Mouse (Mus musculus) macrophage (primary cell): Measurements from ENCODE around the gene Olfr1362. TPM values are rescaled to one million over a fixed set of nuclear protein-coding genes. Genes with fewer than 3 reads are reported as not detected.

Experiments
- H3K27ac ChIP-seq: fragments of 350-480 bp; formaldehyde crosslinking; 2 replicates; pipeline ENCODE4 v1.9.0; 2021
- H3K36me3 ChIP-seq: fragments of 350-480 bp; formaldehyde crosslinking; 2 replicates; pipeline ENCODE4 v1.9.0; 2021; ENCODE audit errors: inconsistent target
- H3K4me3 ChIP-seq: fragments of 350-480 bp; formaldehyde crosslinking; 2 replicates; pipeline ENCODE4 v1.9.0; 2021; ENCODE audit errors: inconsistent target
- H3K79me2 ChIP-seq: fragments of 350-480 bp; formaldehyde crosslinking; 2 replicates; pipeline ENCODE4 v1.9.0; 2021; ENCODE audit errors: inconsistent target
- WGBS: methylation state at CpG from one replicate; pipeline ENCODE4 v1.1.7; 2026; ENCODE audit warnings: inconsistent platforms; ENCODE audit not compliant: missing documents; 5-methylcytosine and 5-hydroxymethylcytosine counted together
- polyA plus RNA-seq: library from polyadenylated mRNA; stranded (reverse); fragments of 250-400 nt; gene quantifications from 3 replicates; pipeline ENCODE4 v1.2.4, GENCODE M21; 2018; ENCODE audit warnings: inconsistent platforms
- total RNA-seq, 78 experiments: library from RNA; depleted of rRNA; stranded (reverse); fragments of 250-400 nt; gene quantifications; 1 replicate in 9 of 78; 2 replicates in 24 of 78; 3 replicates in 43 of 78; 4 replicates in 2 of 78; pipeline ENCODE4 v1.2.4; 2018; ENCODE audit warnings: inconsistent platforms in 56 of 78

Gene Olfr1362
- not detected for total RNA-seq (2018; cell fraction: chromatin; rRNA removed)
- not detected for total RNA-seq (2018; cell fraction: cytosol; rRNA removed)
- total RNA-seq (2018; cell fraction: nucleus; rRNA removed), result not detected
- not detected in 3 replicates for polyA plus RNA-seq

DNA sequence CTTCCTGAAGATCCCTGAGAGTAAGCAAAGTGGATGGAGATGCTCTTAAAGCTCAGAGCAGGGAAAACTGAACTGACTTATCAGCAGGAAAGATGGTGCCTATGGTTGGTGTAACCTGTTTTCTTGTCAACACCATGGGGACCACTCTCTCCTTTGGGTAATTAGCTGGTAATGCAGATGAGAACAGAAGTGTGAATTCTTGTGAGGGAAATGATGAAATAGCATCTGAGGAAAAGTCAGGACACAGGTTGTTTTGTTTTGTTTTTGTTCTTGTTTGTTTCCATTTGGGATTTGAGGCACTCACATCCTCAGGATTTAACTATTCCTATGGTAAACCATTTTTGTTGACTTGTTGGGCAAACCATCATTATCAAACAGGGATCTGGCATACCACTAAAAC, at the start of gene Olfr1362:
Gene Olfr1362 (minus strand): TSS at position 101 of the 400 bp plus-strand sequence.
- no peak within 1 kb of the TSS for H3K4me3 ChIP-seq
- H3K27ac ChIP-seq, result no peak within 1 kb of the TSS
- no peaks in the 10 kb centered on the region for H3K79me2 ChIP-seq
- H3K36me3 ChIP-seq, result no peaks in the 10 kb centered on the region

DNA sequence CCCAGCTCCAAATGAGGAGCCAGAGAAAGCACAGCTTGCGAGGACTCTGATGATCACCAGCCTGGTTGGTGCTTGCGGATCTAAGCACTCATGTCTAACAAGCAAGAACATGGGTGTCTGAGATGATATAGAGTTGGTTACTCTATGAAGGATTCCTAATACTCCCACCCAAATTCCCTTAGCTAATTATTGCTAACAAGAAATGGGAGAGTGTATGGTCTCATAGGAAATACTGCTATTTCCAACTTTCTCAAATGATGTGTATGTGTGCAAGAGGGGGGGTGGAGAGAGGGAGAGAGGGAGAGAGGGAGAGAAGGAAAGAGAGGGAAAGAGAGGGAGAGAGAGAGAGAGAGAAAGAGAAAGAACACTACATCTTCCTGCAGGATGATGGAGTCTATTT, 49.5 kb upstream of the Olfr1362 start, which contains the start of gene Olfr1361:
Gene Olfr1361 (minus strand): TSS at position 101 of the 400 bp plus-strand sequence.
- Histone ChIP-seq H3K36me3 (no peaks in the 10 kb centered on the region), H3K4me3 (no peak within 1 kb of the TSS), H3K79me2 (no peaks in the 10 kb centered on the region), H3K27ac (no peak within 1 kb of the TSS)
- 40% methylated on average over 1 of the region's 2 CpGs for WGBS

DNA sequence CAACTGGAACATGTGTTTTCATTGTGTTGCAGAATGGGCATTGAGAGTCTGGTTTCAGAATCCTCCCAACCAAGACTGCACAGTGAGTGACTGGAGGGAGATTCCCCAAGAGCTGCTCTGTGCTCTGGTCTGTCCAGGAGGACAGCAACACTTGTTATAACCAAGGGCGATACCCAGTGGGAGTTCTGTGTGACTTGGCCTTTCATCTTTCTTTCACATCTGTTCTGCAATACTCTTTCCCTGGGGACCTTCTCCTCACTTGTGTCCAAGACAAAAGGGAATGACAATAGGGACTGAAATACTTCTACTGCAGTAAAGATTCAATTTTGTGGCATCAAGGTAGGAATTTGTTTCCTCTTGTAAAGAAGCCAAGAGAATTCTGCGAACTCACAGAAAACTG, 28.6 kb upstream of the Olfr1362 start, which contains the start of gene Olfr11:
Gene Olfr11 (minus strand): TSS at position 101 of the 400 bp plus-strand sequence.
- Histone ChIP-seq H3K27ac (no peak within 1 kb of the TSS), H3K4me3 (no peak within 1 kb of the TSS), H3K79me2 (no peaks in the 10 kb centered on the region), H3K36me3 (no peaks in the 10 kb centered on the region)
- 88% methylated on average over 2 of the region's 2 CpGs for WGBS

DNA sequence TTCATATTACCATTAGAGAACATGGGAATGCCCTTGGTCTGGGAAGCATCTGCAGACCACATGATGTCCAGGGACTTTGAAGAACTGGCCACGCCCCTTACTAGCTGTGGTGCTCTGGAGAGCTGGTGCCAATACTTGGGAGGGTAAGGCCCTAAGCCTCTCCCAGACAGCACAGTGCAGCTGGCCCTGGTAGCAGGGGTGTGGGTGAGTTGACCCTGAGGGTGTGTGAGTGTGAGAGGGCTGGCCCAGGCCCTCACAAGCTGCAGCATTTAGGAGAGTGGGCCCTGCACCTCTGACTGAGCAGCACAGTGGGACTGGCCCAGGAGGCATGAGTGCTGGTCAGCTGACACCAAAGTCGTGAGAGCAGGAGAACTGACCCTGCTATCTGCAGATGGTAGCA, 22.2 kb downstream of the Olfr1362 start:
- WGBS, result 75% methylated on average over 2 of the region's 2 CpGs
- no peak overlapping the region for H3K4me3 ChIP-seq

DNA sequence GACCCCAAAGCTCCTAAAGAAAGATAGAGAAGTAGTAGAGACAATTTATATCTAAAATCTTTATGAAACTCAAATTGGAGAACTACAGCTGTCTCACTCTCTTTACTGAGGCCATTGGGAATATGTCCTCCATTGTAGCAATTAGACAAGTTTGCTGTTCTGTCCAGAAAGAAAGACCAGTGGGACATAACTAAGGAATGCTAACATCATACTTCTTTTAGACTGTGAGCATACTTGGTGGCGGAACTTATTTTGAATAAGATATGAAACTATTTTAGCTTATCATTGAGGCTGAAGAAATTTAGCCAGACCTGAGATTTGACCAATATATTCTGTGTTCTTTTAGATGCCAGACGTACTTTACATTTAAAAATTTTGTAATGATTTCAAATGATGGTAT, 32.2 kb downstream of the Olfr1362 start, which contains the start of gene Olfr1364:
Gene Olfr1364 (minus strand): TSS at position 101 of the 400 bp plus-strand sequence.
- 90% methylated on average over 2 of the region's 2 CpGs for WGBS
- H3K79me2 ChIP-seq, result no peaks in the 10 kb centered on the region
- no peak within 1 kb of the TSS for H3K27ac ChIP-seq
- no peak within 1 kb of the TSS for H3K4me3 ChIP-seq
- H3K36me3 ChIP-seq, result no peaks in the 10 kb centered on the region

More for the DNA sequence above, 22.2 kb downstream of the Olfr1362 start:
- Histone ChIP-seq H3K36me3 (no peaks in the 10 kb centered on the region), H3K27ac (no peak overlapping the region), H3K79me2 (no peaks in the 10 kb centered on the region)

Other genes starting within 250 kb of the Olfr1362 start
- 19.2 to 36.6 TPM (median 20.7 TPM) in 3 replicates for gene Zkscan3, start 211.3 kb downstream of the Olfr1362 start, polyA plus RNA-seq
- gene Pgbd1, start 173.0 kb downstream of the Olfr1362 start, polyA plus RNA-seq, result not detected in 3 replicates
- 11.1 to 21.4 TPM (median 17.0 TPM) in 3 replicates for gene Zscan26, start 160.3 kb downstream of the Olfr1362 start, polyA plus RNA-seq
- 0.29 to 0.41 TPM in 2 of 3 replicates, not detected in the other for gene Nkapl, start 145.5 kb downstream of the Olfr1362 start, polyA plus RNA-seq
- 0.47 to 0.84 TPM (median 0.63 TPM) in 3 replicates for gene Zkscan4, start 135.1 kb downstream of the Olfr1362 start, polyA plus RNA-seq
- gene Gm10065, start 134.6 kb downstream of the Olfr1362 start, polyA plus RNA-seq, result not detected in 3 replicates
- 0.11 to 0.38 TPM (median 0.23 TPM) in 3 replicates for gene AK157302, start 118.8 kb downstream of the Olfr1362 start, polyA plus RNA-seq
- 3.8 to 14.2 TPM (median 11.7 TPM) in 3 replicates for gene Gm11273, start 112.6 kb downstream of the Olfr1362 start, polyA plus RNA-seq
- 3.0 to 3.6 TPM (median 3.4 TPM) in 3 replicates for gene Zkscan8, start 82.9 kb downstream of the Olfr1362 start, polyA plus RNA-seq
- gene Olfr1366, start 71.2 kb downstream of the Olfr1362 start, polyA plus RNA-seq, result not detected in 3 replicates
- gene Olfr1535, start 54.1 kb downstream of the Olfr1362 start, polyA plus RNA-seq, result not detected in 3 replicates
- gene Olfr1364, start 32.3 kb downstream of the Olfr1362 start, polyA plus RNA-seq, result not detected in 3 replicates
- not detected in 3 replicates for gene Olfr11, start 28.5 kb upstream of the Olfr1362 start, polyA plus RNA-seq
- gene Olfr1361, start 49.4 kb upstream of the Olfr1362 start, polyA plus RNA-seq, result not detected in 3 replicates
- gene Olfr1360, start 63.4 kb upstream of the Olfr1362 start, polyA plus RNA-seq, result not detected in 3 replicates
- gene Olfr1359, start 84.1 kb upstream of the Olfr1362 start, polyA plus RNA-seq, result not detected in 3 replicates
- gene Hist1h2bl, start 102.1 kb upstream of the Olfr1362 start, polyA plus RNA-seq, result not detected in 3 replicates
- gene Hist1h2ai, start 102.4 kb upstream of the Olfr1362 start, polyA plus RNA-seq, result not detected in 3 replicates
- gene Hist1h3h, start 103.6 kb upstream of the Olfr1362 start, polyA plus RNA-seq, result 1.6 TPM in 1 of 3 replicates, not detected in the others
- gene Hist1h2bm, start 108.0 kb upstream of the Olfr1362 start, polyA plus RNA-seq, result not detected in 3 replicates
- gene Hist1h4j, start 121.0 kb upstream of the Olfr1362 start, polyA plus RNA-seq, result not detected in 3 replicates
- gene Hist1h4k, start 136.5 kb upstream of the Olfr1362 start, polyA plus RNA-seq, result 3.4 to 5.4 TPM in 2 of 3 replicates, not detected in the other
- gene Hist1h2ak, start 139.8 kb upstream of the Olfr1362 start, polyA plus RNA-seq, result not detected in 3 replicates
- gene Hist1h2bn, start 140.1 kb upstream of the Olfr1362 start, polyA plus RNA-seq, result 1.4 TPM in 1 of 3 replicates, not detected in the others
- not detected in 3 replicates for gene Hist1h1b, start 166.6 kb upstream of the Olfr1362 start, polyA plus RNA-seq
- gene Hist1h3i, start 169.3 kb upstream of the Olfr1362 start, polyA plus RNA-seq, result not detected in 3 replicates
- not detected in 3 replicates for gene Hist1h2an, start 173.2 kb upstream of the Olfr1362 start, polyA plus RNA-seq
- not detected in 3 replicates for gene Hist1h2bp, start 173.4 kb upstream of the Olfr1362 start, polyA plus RNA-seq
- gene Hist1h2bq, start 196.2 kb upstream of the Olfr1362 start, polyA plus RNA-seq, result 0.17 to 0.62 TPM in 2 of 3 replicates, not detected in the other
- not detected in 3 replicates for gene Hist1h2ao, start 196.4 kb upstream of the Olfr1362 start, polyA plus RNA-seq
- gene Hist1h4m, start 197.7 kb upstream of the Olfr1362 start, polyA plus RNA-seq, result 1.4 TPM in 1 of 3 replicates, not detected in the others
- not detected in 3 replicates for gene Hist1h4n, start 218.2 kb upstream of the Olfr1362 start, polyA plus RNA-seq
- 13.7 to 51.2 TPM (median 37.0 TPM) in 3 replicates for gene Hist1h2ap, start 219.5 kb upstream of the Olfr1362 start, polyA plus RNA-seq
- gene Hist1h2br, start 219.7 kb upstream of the Olfr1362 start, polyA plus RNA-seq, result 1.1 TPM in 1 of 3 replicates, not detected in the others